Comparison of ENCODE assay signal across 11 mouse cellular contexts in the genomic region with DNA sequence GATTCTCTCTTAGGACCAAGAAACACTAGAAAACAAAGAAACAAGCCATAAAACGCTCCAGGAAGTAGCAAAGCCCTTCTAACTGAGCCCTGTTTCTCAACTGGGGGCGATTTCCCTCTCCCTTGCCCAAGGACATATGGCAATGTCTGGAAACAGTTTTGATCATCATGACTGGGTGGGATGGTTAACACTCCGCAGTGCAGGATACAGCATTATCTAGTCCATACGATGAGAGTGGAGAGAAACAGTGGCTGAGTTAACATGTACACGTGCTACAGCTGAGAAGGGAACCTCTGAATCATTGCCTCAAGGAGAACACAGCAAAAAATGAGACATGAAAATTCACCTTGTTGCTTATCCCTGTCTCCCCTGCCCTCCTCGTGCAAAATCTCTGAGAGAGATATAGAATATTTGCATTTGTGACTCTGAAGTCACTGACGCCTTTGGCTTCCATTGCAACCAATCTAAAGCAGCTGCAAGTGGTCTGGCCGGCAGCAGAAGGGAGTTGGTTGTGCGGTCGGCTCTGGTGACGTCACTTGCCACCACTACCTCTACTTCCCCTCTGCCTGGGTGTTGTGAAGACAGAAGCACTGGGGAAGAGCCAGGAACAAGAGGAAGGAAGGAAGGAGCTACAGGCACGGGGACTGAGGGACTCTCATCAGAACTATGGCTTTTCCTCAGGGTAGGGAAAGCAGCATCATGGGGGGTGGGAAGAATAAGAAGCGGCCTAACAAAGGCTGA.
DNase-seq lines count a peak whose midpoint lies in the region; ATAC-seq and TF ChIP-seq lines count a peak whose summit lies in the region.
"Had no signal": no experiment of that assay in that cellular context is flagged by ENCODE, and none has a peak within 500 bp of the region (broad histone marks: within the 10 kb centered on the region; RNA-seq: fewer than 3 reads in every experiment).

No protein-coding gene starts in this region.

- no peak for TF ChIP-seq CTCF in thymus, adult 2 months (IDR thresholded peaks at IDR 0.05; ENCODE audit: borderline replicate concordance, control insufficient read depth, extremely low read depth, insufficient read depth, low read length, poor library complexity)

- H3K27me3 ChIP-seq in liver, embryonic 11.5 days (replicated peaks; ENCODE audit: control insufficient read depth, insufficient read depth, low read length), result no peaks in the 10 kb centered on the region
- no peaks in the 10 kb centered on the region for H3K27me3 ChIP-seq in thymus, adult 2 months (ENCODE audit: control insufficient read depth, insufficient read depth, low read length)
- H3K27me3 ChIP-seq: Patski had no signal

- 58% methylated on average over 13 of the region's 13 CpGs for WGBS in liver, embryonic 11.5 days
- WGBS in thymus, adult 2 months, result 34% methylated on average over 13 of the region's 13 CpGs

- no peak overlapping the region for H3K9ac ChIP-seq in liver, embryonic 11.5 days (ENCODE audit: low read depth, low read length)

- ATAC-seq in liver, embryonic 11.5 days (replicated peaks; ENCODE audit: low FRiP score), result no peak
- ATAC-seq in common myeloid progenitor, adult 5-6 weeks (replicated peaks; ENCODE audit: low read depth, poor library complexity, severe bottlenecking), result peak; percentile 96
- ATAC-seq: Patski had no signal

- no peak overlapping the region for H3K4me3 ChIP-seq in liver, embryonic 11.5 days (ENCODE audit: low read depth, low read length)
- no peak overlapping the region for H3K4me3 ChIP-seq in thymus, adult 2 months (ENCODE audit: control insufficient read depth, insufficient read depth, low read length)

- H3K4me1 ChIP-seq in liver, embryonic 11.5 days (replicated peaks; ENCODE audit: control insufficient read depth, insufficient read depth, low read length), result no peaks in the 10 kb centered on the region; the same call in 1 of the 2 replicates
- peaks cover 17% of the 10 kb centered on the region for H3K4me1 ChIP-seq in thymus, adult 2 months (replicated peaks; ENCODE audit: control insufficient read depth, insufficient read depth, low read length)

- no peak overlapping the region for H3K27ac ChIP-seq in liver, embryonic 11.5 days (ENCODE audit: low read depth, low read length)
- no peak overlapping the region for H3K27ac ChIP-seq in thymus, adult 2 months (ENCODE audit: control insufficient read depth, insufficient read depth, low read length)

- H3K4me2 ChIP-seq in liver, embryonic 11.5 days, result no peak overlapping the region

- TF ChIP-seq POLR2A in thymus, adult 2 months (IDR thresholded peaks at IDR 0.05; ENCODE audit: control insufficient read depth, extremely low read depth, insufficient read depth, low read length, poor library complexity), result no peak

- peak; percentile 23 for DNase-seq in liver
- DNase-seq in liver, embryonic 11.5 days (ENCODE audit: low spot score), result no peak
- peak; percentile 43 to 60 for DNase-seq in lung, postnatal 4 days
- DNase-seq in thymus, adult 2 months, result peak; percentile 11
- DNase-seq in embryo, embryonic 10.5 days (ENCODE audit: low spot score), result no peak
- DNase-seq in embryo, embryonic 11 days, result no peak
- no peak for DNase-seq in kidney, adult 9 months
- DNase-seq: cerebellum, adult 2 months; heart, postnatal 14 days had no signal

- H3K9me3 ChIP-seq in liver, embryonic 11.5 days (ENCODE audit: control insufficient read depth, low read length), result no peaks in the 10 kb centered on the region

- H3K36me3 ChIP-seq in liver, embryonic 11.5 days (ENCODE audit: control insufficient read depth, insufficient read depth, low read length), result no peaks in the 10 kb centered on the region
- no peaks in the 10 kb centered on the region for H3K36me3 ChIP-seq in thymus, adult 2 months (ENCODE audit: control insufficient read depth, insufficient read depth, low read length)

Comparison
In these comparisons a context has a peak if more than half of its experiments do, and no peak if none do; other contexts are left out.
1. DNase-seq: peak in liver (single experiment), lung, postnatal 4 days (2 of 2) and thymus, adult 2 months (single experiment); none in liver, embryonic 11.5 days (single experiment), embryo, embryonic 10.5 days (single experiment), embryo, embryonic 11 days (single experiment) and kidney, adult 9 months (single experiment).